Mouse (Mus musculus): ENCODE results near the gene Dscam.

- TF ChIP-seq CEBPB (IDR thresholded peaks at IDR 0.05; ENCODE audit: insufficient read depth, poor library complexity, severe bottlenecking) (no peak), POLR2A (IDR thresholded peaks at IDR 0.05; ENCODE audit: insufficient read length, low read depth) (no peak), POLR2AphosphoS2 (IDR thresholded peaks at IDR 0.05; ENCODE audit: insufficient read length, low read depth) (no peak), MAX (IDR thresholded peaks at IDR 0.05; ENCODE audit: low read depth) (no peak), TCF3 (IDR thresholded peaks at IDR 0.05; ENCODE audit: insufficient read length, low read depth) (no peak), TCF12 (IDR thresholded peaks at IDR 0.05; ENCODE audit: insufficient read depth, poor library complexity, severe bottlenecking) (no peak), USF1 (IDR thresholded peaks at IDR 0.05; ENCODE audit: low read depth) (no peak), MYOG (IDR thresholded peaks at IDR 0.05; ENCODE audit: control insufficient read depth in 1 of 3, insufficient read depth in 1 of 3, insufficient read length in 2 of 3, low read depth in 2 of 3) (no peak), MYOD1 (IDR thresholded peaks at IDR 0.05; ENCODE audit: control insufficient read depth in 1 of 3, insufficient read length in 2 of 3, low read depth in 2 of 3) (no peak), SRF (IDR thresholded peaks at IDR 0.05; ENCODE audit: control insufficient read depth, insufficient read length, low read depth) (no peak)
These were observed 258.4 kb downstream of the Dscam start for GRCm38 (mm10) chr16:96912103-96912502.

All from myocyte (in vitro differentiated cells).